Mouse (Mus musculus) c-Kit-negative CD71-positive TER-119-positive erythroid progenitor cells, embryonic 14.5 days (primary cell): Measurements from ENCODE around the gene Olfr159.
A peak's percentile ranks its signal among the peaks of the same experiment; 100 is the strongest.
"Not testable (repeated sequence)": the region's sequence is repeated elsewhere in the genome, so short reads cannot be mapped to it uniquely, and the experiment has no call there.

Experiments used
- DNase-seq: peaks from one replicate; pipeline ENCODE4 v3.0.0-alpha.2; 2013; ENCODE audit warnings: low read depth, low spot score

Gene Olfr159

DNA sequence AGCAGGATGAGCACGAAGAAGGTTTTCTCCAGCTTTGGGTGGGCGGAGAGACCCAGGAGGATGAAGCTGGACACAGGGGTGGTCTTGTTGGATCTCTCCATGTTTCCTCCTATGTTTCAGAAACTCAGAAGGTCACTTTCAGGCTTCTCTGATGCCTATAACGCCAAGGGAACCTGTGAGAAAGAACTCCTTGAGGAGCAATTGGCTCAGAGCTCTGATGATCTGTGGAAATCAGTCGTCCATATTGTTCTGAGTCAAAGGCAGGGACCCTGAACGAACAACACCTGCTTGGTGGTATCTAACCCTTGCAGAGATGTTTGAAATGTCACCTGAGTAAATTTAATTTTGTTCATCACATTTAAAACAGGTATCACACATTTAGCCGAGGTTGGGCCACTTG lies at the start of gene Olfr159:
Olfr159 (minus strand) TSS at position 101 of the 400 bp plus-strand sequence.
- no peak for DNase-seq

DNA sequence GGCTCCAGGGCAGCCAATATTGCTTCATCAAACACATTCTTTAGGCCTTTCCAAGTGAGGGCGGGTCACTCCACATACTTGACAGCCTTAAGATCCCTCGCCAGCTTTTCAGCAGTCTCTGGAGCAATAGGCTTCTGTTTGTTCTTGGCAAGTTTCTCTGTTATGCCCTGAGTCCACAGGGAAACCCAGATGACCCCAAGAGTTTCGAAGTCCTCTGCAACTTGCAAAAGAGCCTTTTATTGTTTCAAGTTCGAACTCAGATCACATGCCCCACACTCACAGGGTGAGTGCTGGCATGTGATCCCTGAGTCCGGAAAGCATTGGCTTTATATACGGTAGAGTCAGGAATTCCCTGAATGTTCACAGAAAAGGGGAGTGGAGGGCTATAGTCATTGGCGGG lies 28.1 kb upstream of the Olfr159 start:
- DNase-seq: no peak

DNA sequence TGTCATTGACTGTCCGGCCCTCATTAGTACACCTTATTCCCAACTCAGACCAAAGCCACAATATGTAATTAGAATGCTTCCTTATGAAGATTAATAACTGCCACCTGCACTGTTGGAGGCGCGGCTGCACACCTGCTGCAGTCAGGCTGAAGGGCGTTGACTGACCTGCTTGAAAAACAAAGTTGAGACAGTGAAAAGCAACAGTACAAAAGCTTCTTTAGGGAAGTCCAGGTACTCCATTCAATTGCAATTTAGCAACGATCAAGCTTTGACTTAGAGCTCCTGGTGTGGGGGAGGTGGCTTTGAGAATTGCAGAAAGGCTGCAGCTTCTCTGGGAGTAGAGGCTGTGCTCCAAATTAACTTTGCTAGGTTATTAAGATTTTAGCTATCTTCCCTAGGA lies 25.0 kb upstream of the Olfr159 start:
- not testable (repeated sequence) for DNase-seq

DNA sequence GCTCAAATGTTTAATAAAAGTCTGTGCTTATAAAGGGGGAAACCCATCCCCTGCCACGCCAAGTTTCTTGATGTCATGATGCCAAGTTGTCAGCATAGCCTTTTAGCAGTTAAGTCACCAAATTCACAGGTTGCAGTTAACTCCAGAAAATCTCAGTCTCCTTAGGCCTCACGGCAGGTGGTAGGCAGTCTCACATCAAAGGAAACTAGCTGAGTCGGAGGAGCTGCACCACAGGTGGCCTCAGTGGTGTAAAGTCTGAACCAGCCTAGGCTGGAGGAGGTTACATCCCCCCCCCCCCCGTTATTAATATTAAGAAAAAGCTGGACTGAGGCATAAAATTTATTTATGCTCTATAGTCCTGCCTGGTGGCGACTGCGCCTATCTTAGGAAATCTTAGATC lies 24.5 kb upstream of the Olfr159 start:
- no peak for DNase-seq

DNA sequence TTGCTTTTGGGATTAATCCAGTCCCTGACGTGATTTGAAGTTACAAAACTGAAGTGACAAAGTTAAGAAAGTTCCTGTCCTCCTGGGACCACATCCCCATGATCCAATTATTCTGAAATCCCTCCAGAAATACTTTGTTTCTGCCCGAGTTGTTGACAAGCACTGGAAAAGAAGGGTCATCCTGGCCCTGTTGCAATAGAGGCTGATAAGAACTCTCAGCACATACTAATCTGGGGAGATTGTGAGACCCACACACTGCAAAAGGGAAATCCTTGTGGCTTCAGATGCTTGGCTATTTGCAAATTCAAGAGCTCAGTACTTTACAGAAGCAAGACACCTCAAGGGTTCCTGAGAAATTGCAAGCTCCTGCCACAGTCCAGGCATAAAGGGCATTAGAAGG lies 1.5 kb upstream of the Olfr159 start:
- DNase-seq: no peak

DNA sequence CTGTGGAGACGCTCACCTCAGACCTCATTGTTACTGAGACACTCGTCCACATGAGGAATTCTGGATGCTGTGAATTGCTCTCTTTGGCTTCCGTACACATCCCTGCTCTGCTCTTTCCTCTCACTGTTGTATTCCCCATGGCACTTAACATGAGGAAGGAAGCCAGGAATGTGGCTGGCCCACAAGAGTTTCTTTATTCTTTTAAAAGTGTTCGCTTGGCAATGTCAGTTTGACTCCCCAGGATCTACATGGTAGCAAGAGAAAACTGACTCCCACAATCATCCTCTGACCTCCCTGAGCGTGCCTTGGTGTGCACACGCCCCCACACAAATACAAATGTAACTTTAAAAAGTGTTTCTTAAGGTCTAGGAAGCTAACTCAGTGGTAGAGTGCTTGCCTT lies 817 bp upstream of the Olfr159 start:
- DNase-seq: no peak

DNA sequence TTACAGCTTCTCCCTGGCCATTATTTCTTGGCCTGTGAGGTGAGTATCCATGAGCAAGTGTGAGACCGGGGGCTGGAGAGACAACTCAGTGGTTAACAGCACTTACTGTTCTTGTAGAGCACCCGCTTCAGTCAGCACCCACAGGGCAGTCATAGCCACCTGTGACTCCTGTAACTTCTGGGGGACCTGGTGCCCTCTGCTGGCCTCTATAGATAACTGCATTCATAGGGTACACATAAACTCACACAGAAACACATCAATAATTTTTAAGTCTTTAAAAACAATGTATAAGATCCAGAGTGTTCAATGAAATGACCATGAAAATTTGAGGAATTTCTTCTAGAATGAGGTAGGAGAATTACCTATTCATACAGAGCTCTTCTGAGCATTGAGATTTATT lies 1.4 kb downstream of the Olfr159 start:
- DNase-seq: no peak

DNA sequence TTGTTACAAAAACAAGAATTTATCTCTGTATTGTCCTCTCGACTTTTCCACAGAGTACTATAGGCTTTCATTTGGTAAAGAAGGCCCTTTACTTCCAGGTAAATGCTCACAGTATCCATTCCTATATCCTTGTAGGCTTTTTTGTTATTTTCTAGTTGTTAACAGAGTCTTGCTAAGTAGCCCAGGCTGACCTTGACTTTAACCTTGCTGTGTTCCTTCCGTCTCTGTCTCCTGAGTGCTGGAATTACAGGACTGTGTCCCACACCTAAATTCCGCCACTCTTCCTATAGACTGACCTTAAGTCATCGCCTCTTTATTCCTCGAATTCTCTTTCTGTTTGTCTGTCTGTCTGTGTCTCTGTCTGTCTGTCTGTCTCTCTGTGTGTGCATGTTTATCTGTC lies 2.5 kb downstream of the Olfr159 start:
- DNase-seq: no peak

DNA sequence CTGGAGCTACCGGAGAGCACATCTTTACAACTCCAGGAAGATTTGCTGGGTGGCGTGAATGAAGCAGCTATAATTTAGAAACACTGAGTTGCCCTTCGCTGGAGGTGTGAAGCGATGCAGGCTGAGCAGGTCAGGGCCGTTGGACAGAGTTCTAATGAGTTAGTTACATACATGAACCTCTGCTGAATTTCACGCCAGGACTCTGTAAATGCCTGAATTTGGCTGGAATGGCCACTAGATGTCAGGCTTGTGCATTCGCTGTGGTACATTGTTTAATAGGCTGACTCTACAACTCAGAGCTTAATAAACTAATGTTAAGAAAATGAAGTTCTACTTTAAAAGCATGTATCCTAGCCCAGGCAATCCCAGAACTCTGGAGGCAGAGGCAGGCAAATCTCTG lies 7.4 kb downstream of the Olfr159 start:
- DNase-seq: no peak

DNA sequence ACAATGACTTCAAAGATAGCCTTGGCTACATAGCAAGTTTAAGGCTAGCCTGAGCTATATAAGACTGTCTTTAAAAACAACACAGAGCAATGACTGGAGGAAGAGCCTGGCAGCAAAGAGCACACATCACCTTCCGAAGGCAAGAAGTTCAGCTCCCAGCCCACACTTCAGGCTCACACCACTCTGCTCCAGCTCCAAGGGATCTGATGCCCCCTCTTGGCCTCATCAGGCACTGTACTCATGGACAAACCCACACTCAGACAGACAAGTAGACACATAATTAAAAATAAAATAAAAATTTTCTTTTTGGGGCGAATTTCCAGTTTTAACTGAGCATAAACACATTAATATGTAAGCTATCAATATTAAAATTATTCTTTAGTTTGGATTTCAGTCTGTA lies 9.5 kb downstream of the Olfr159 start:
- no peak for DNase-seq

DNA sequence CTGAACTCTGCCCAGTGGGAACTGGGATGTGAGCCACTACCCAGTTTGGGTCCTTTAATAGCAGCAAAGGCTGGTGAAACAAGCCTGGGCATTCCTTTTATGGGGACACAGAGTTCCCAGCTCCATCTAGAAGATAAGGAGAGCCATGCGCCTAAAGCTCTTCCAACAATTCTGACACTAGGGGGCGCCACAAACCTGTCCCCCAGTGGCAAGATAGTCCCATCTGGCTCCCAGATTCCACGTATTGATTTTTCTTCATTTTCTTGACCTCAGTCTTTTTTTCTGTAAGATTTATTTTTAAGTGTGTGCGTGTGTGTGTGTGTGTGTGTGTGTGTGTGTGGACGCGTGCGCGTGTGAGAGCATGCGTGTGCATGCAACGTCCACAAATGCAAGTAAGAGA lies 10.3 kb downstream of the Olfr159 start:
- DNase-seq: peak; percentile 13

DNA sequence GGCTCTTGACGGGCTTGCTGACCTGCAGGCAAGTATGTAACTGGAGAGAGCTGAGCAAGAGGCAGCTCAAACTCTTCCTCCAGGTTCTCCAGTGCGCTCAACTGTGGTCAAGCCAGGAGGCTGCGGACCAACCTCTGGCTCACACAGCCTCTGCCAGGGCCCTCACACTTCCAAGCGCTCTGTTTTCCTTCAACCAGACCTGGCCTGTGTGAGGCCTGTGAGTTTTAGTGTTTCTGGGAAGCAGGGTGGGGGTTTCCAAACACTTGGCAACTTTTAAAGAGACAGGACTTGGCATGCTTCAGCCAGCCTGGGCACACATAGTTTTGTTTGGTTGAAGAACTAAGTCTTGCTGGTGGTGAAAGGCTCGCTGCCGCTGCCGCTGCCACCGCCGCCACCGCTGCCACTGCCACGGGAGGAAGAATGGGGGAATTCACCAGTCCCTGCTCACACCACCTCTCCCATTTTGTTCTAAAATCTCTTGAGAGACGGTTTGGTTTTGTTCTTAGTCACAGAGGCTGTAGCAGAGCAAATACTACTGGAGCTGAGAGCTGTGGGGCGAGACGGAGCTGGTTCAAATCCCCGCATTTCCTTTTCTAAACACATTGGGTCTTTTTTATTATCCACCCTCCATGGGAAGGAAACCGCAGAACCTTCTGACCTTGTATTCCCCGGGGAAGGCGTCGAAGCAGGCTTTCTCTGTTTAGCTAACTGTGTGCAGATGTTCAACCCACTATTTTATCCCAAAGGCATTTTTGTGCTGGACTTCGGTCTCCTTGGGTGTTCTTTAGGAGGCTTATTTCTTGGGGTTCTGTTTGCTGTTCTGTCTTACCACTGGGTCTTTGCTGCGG lies 11.0 kb downstream of the Olfr159 start:
- DNase-seq: no peak

DNA sequence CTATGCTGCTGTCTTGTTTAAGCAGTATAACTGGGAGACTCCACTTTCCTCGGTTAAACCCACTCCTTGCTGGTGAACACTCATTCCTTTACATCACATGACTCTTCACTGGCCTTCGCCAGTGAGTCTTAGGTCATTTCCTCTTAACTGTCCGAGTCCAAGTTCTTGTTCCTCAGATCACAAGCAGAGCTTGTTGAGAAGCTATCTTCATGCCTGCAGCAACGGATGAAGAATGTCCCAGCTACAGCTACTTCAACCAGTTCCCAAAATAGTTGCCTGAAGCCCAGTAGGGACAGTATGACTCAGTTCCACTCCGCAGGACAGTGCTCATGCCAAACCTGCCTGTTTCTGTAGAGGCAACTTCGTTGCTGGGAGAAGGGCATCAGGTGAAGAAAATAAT lies 13.6 kb downstream of the Olfr159 start:
- DNase-seq: no peak

DNA sequence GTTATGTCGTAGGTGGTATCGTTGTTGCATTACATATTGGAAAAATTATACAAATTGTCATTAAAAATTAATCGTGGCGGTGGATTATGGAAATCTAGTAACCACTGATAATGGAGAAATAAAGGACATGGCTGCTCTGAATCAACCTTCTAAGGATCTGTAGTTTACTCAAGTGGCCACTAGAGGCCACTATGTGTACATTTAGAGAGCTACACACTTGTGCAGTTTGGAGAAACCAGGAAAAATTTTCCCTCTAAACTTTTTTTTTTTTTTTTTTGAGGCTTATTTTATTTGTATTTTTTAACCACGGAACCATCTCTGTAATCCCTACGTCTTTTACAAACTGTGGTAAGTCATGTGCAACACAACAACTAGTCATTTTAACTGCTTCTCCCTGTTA lies 25.6 kb downstream of the Olfr159 start:
- no peak for DNase-seq

DNA sequence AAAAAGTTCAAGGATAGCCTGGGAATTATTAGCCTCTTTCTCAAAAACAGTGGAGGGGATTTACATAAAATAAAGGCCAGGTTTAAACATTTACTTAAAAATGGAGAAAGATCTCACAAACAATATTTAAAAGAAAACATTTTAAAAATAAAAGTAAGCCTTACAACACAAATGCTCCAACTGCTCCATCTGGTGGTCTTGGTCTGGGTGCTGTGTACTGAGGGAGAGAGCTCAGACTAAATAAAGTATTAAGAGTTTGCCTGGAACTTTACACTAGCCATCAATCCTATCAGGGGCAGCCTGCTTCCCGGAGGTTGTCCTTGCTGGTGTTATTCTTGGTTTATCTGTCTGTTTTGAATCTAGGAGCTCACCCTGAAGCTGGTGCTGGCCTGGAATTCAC lies 27.7 kb downstream of the Olfr159 start:
- DNase-seq: no peak

DNA sequence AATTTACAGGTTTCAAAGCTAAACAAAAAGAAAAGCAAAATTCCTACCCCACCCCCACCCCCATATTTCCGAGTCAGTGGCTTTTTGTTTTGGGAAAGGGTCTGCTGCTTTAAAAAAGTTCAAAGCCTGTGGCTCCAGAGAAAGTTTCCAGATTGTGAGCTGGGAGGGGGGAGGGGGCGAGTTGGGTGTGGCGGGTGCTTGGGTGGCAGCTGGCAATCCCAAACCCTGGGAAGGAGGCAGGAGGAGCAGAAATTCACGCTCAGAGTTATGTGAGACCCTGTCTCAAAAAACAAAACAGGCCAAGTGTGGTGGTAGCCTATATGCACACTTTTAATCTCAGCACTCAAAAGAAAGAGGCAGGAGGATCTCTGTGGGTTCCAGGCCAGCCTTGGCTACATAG lies 28.2 kb downstream of the Olfr159 start:
- DNase-seq: no peak

DNA sequence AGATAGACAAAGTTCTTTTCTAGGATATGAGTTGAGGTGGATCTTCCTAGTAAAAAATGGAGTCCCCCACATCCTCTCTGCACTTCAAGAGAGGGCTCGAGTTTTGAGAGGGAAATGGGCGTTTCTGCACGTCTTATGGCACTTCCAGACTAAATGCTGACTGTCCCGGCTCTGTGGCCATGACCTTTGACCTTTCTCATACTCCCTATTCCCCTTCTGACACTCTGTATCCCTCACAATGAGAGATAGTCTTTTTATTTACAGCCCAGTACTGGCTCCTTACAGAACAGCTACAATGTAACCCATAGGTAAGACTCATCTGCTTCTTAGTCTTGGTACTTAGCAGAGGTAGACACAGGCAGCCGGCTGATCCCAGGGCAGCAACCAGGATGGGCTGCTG lies 29.3 kb downstream of the Olfr159 start:
- no peak for DNase-seq

DNA sequence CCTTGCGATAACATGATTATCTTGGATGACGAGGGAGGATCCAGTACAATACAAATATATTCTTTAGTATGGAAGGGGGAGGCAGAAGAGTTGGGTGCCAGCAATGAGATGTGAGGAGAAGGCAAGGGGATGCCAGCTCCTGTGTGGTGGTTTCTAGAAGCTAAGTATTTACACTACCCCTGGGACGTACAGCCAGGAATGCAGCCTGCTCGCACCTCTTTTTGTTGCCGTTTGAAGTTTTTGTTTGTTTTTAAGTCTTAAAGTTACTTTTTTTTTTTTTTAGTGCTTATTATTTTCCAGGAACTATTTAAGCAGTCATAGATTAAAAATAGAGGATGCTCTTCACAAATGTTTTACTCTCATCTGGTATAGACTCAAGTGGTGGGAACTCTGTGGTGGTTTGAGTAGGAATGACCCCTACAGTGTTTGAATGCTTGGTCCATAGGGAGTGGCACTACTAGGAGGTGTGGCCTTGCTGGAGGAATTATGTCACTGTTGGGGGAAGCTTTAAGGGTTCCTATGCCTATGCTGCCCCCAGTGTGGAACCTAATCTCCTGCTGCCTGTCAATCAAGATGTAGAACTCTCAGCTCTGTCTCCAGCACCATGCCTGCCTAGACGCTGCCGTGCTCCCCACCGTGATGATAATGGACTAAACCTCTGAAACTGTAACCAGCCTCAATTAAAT lies 31.7 kb downstream of the Olfr159 start:
- no peak for DNase-seq

DNA sequence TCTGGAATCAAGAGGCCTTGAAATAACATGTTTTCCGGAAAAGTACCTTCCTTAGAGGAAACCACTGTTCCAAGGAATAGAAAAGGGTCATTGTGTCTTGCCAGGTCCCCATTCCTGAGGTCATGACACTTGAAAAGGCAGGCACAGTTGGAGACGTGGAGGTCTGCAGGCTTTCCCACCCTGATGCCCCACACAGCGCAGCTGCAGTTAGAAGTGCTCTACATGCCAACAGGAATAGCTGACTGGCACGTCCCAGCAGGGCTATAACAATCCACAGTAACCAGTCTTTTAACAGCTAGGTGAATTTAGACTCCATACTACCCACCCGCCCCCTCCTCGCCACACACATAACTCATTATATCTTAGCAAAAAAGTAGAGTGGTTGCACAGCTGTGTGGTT lies 33.7 kb downstream of the Olfr159 start:
- no peak for DNase-seq

DNA sequence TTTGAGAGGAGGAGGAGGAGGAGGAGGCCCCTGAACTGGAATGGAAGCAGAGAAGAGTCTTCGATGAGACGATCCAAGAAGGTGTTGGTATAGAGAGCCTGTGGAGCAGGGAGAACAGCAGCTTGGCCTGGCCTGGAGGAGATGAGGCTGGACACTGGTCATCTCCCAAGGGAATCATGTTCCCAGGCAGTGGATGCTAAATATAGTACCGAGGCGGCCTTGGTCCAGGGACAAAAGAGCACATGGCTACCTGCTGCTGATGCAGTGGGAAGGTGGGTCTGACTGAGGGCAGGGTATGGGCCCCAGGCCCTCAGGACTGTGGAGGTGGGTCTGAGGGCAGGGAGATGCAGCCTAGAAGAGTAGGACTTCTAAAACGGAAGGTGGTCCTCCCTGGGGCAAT lies 37.6 kb downstream of the Olfr159 start:
- DNase-seq: no peak

DNA sequence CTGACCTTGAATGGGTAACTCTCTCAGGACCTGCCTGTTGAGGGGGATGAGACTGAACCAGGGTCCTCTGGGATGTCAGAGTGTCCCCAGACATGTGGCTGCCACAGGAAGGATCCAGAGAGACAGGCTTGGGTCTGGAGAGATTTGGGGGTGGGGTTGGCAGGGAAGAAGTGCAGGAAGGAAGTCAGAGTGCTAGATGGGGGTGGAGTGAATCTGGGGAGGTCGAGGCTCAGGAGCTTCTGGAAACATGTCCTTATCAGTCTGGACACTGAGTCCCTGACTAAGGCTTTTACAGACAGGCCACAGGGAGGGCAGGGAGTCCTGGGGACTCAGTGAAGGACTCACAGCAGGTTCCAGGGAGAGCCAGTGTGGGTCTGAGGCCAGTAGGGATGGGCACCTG lies 38.6 kb downstream of the Olfr159 start:
- no peak for DNase-seq

DNA sequence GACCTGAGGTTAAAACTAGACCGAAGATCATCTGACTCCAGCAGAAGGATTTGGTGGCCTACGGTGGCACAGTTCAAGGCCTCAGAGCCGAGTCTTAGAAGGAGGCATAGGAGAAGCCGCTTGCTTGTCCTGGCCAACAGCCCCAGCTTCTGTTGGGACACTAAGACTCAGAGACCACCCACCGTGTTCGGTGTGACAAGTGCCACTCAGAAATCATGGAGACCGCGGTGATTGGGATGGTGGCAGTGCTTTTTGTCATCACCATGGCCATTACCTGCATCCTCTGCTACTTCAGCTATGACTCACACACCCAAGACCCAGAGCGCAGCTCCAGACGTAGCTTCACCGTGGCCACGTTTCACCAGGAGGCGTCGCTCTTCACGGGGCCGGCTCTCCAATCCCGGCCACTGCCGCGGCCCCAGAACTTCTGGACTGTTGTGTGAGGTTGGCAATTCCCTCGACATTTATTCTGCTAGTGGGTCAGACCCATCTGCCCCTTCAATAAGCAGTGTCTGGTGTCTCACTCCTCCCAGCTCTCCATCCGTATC lies 40.0 kb downstream of the Olfr159 start:
- no peak for DNase-seq
